Mouse (Mus musculus) layer of hippocampus, adult 2 months (tissue): ENCODE results near the gene Mbnl2. TPM values are rescaled to one million over a fixed set of nuclear protein-coding genes. Genes with fewer than 3 reads are reported as not detected.

Experiments
- DNase-seq, 2 experiments: peaks; one replicate each; pipeline ENCODE4 v3.0.0; 2022; ENCODE audit warnings: low spot score in 2 of 2
- H3K27ac ChIP-seq: fragments of 200-600 bp; 2 replicates; pipeline ENCODE4 v1.8.1; 2022
- H3K4me3 ChIP-seq: fragments of 200-600 bp; 2 replicates; pipeline ENCODE4 v1.8.1; 2022; ENCODE audit warnings: mild to moderate bottlenecking
- CTCF ChIP-seq: fragments of 200-600 bp; conservative IDR thresholded peaks from 2 replicates; pipeline ENCODE4 v1.8.1; 2022; ENCODE audit warnings: antibody characterized with exemption, mild to moderate bottlenecking, moderate library complexity
- total RNA-seq, 2 experiments: library from RNA; stranded (reverse); gene quantifications; 2 replicates each; pipeline ENCODE4 v1.2.3; 2021

Mbnl2 gene
- total RNA-seq, 2 experiments from 2014 or later: 244 to 250 TPM

DNA sequence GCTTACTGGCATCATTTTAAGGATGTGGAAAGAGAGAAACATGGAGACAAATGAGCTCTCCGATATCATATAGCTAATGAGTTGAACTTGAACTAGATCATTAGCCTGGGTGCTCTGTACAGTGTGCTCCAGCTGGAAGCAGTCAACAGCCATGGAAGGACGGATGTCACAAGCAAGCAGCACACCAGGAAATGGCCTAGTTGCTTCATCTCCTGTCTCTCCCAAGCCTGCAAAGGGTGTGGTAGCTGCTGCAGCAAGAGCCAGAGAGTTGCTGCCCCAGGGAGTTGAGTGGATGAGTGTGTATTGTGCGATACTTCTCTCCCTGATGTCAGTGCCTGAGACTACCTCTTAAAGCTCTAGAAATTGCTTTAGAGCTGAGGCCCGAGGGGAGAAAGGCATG, 104.2 kb downstream of the Mbnl2 start:
- H3K27ac ChIP-seq: no peak overlapping the region
- DNase-seq: no peak
- no peak for TF ChIP-seq CTCF
- no peak overlapping the region for H3K4me3 ChIP-seq

DNA sequence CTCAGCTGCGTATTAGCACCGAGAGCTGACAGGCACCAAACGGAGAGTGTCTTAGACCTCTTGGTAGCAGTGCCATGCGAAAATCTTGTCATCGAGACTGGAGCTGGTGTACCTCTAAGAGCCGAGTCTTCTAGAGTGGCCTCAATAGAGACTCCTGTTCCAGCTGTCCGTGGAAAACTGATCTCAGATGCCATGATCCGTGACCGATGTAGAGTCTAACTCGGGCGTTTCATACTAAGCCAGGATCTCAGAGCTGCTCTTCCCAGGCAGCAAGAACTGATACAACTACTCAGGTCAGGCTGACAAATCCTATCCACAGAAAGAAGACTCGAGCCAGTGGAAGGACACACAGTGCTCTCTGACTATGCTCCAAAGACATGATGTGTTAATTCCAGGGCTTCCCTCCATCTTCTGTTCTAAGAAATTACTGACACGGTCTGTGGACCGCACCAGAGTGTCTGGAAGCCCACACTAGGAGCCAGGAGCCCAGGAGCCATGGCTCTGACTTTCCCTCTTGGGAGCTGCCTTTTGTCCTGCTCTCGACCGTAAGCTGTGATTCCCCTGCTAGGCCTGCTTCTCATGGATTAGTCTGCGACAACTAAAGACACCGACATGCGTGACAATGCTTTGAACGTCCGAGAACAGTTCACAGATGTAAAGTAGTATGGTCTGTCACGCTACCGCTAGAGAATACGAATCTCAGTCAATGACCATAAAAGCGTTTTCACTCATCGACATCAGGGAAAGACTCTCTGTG, 106.1 kb downstream of the Mbnl2 start:
- TF ChIP-seq CTCF: no peak
- Histone ChIP-seq H3K4me3 (no peak overlapping the region), H3K27ac (no peak overlapping the region)
- no peak for DNase-seq

DNA sequence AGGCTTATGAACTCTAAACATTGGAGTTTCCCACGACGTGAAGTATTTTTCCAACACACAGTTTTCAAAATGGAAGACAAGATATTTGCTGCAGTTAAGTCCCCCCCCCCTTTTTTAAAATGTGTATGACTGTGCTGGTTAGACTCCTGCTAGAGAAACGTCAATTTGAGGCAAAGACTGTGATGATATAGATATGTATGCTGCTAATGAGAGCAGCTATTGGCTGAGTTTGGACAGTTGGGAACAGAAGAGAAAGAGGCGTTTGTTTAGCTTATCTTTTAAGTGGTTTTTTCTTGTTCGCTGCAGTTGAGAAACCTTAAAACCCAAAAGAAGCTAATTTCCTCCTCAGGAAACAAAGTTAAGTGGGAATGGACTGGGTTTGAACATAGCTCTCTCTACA, 106.7 kb downstream of the Mbnl2 start:
- TF ChIP-seq CTCF: no peak
- H3K4me3 ChIP-seq: no peak overlapping the region
- H3K27ac ChIP-seq: no peak overlapping the region
- no peak for DNase-seq

DNA sequence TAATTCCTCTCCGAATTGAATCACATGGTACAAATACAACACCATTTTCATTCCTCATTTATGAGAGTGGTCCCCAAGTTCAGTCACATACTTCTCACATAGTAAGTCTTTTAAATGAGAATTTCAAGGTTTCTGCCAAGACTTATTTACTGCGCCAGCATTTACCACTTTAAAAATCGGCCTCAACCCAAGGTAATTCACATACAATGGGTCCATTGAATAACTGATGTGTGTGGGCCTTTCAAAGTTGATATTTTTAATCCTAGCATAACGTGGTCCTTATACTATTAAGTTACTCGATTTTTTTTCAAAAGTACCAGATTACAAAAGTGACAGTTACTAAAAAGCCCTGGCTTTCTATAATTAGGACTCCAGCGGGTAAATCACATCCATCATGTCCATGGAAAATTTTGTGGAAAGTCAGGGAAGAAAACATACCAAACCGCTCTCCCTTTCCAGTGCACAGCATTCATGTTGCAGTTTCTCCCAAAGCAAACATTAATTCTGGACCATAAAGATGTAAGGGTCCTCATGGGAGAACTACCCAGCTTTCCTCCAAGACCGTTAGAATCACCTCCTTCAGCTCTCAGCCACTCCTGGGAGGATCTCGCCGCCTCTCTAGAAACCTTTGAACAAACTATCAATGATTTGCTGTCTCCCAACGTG, 107.8 kb downstream of the Mbnl2 start:
- Histone ChIP-seq H3K4me3 (no peak overlapping the region), H3K27ac (peak overlapping the region; percentile 59)
- no peak for DNase-seq
- no peak for TF ChIP-seq CTCF

DNA sequence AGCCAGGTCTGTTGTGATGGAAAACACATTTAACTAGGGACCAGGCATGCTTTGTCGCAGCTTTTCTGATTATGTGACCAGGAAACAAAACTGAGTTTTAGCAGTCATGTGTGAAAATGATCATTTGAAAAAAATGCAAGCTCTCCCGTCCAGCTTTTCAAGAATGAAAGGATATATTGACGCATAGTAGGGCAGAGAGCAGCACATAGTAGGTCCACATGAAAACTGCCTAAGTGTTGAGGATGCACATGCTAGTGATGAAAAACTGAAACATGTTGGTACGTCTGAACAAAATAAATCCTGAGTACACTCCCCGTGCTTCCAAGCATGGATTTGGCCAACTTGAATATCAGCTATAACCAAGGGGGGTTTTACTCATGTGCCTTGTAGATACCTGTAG, 109.1 kb downstream of the Mbnl2 start:
- DNase-seq: no peak
- TF ChIP-seq CTCF: no peak
- H3K4me3 ChIP-seq: no peak overlapping the region
- H3K27ac ChIP-seq: no peak overlapping the region

DNA sequence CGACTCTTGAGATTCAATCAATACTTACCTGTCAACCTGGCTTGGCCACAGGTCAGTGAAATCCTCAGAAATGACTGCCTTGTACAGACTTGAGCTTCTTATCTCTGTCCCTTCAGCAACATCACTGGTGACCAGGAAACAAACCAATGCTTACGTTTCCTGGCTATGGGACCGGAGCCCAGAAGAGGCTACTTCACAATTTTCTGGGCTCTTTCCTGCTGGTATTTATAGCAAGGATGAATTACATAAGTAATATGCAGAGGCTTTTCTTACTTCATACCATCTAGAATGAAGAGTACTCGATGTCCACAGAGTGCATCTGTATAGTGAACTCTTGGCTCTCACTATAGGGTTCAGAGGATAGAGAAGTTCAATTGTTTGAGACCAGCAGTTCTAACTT, 111.8 kb downstream of the Mbnl2 start:
- Histone ChIP-seq H3K4me3 (no peak overlapping the region), H3K27ac (peak overlapping the region; percentile 95)
- DNase-seq: no peak
- no peak for TF ChIP-seq CTCF

DNA sequence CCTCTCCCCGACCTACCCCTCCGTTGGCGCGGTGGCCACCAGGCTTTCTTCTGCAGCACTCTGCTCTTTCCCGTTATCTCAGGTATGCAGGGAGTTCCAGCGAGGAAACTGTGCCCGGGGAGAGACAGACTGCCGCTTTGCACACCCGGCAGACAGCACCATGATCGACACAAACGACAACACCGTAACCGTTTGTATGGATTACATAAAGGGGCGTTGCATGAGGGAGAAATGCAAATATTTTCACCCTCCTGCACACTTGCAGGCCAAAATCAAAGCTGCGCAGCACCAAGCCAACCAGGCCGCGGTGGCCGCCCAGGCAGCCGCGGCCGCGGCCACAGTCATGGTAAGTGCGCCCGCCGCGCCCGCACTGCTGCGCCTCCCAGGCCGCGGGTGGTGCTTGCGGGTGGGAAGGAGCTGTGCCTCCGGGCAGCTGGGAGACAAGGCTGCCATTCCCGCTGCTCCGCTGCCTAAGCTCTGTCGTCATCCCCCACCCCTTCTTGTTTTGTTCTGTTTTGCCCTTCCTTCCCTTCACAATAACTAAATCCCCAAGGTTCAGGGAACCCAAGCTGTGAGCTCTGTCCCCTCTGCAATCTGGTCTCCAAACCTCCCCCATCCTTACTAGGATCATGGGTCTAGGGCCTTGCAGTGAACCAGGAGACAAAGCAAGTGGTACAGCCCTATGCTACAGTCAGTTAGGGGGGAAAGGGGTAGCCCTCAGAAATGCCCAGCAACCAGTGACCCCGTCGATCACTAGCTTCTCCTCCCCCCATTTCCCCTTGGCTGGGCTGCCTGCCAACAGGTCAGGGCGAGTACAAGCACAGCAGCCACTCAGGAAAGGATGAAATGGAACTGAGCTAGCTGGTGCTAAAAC, 113.6 kb downstream of the Mbnl2 start:
- H3K27ac ChIP-seq: peak overlapping the region; percentile 95
- peak overlapping the region; percentile 47 for H3K4me3 ChIP-seq
- DNase-seq: peak in 1 of 2 experiments; percentile 45
- no peak; the same call in 1 of the 2 replicates for TF ChIP-seq CTCF

DNA sequence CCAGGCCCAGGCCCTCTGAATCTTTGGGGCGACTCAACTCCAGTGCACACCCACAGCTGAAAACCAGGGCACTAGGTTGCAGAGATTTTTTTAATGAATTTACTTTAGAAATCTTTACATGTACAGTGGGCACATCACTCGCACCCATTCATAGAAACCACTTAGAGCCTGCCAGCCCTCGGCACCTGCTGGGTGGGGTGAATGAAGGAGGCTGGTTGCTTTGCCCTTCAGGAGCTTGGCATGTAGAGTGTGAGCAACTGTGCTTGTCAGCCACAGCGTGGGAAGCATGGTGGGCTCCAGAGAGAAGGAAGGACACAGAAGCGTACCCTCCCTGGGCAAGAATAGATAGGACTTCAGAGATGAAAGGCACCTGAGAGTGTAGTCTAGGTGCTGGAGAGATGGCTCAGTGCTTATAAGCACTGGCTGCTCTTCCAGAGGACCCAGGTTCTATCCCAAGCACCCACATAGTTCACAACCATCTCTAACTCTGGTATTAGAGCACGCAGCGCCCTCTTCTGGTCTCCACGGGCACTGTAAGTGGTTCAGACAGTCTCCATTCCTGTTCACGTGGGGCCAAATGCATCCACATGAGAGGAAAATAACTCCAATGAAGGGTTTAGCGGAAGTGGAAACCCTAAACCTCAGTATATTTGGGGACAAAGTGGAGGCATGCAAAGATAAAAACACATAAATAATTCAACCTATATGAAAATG, 114.9 kb downstream of the Mbnl2 start:
- TF ChIP-seq CTCF: peak; percentile 64
- no peak overlapping the region for H3K4me3 ChIP-seq
- DNase-seq: no peak
- H3K27ac ChIP-seq: peak overlapping the region; percentile 8; the same call in 1 of the 2 replicates

DNA sequence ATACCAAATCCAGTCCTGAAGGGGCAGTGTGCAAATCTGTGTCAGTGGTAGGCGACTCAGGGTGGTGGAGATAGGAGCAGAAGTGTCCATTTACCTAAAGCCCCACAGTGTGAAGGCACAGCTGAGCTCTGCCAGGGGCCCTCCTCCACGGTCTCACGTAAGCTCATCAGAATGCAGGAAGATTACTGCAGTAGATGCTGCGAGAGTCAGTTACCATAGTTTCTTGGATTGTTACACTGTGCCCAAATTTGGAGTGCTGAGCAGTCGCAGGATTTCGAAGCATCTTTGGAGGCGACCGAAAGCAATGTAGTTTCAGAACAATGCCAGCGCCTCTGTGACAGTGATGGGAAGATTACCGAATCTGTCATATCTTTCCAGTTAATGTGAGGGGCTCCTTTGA, 116.2 kb downstream of the Mbnl2 start:
- peak overlapping the region; percentile 3; the same call in 1 of the 2 replicates for H3K4me3 ChIP-seq
- peak overlapping the region; percentile 86 for H3K27ac ChIP-seq
- DNase-seq: peak; percentile 36 to 83
- TF ChIP-seq CTCF: no peak

DNA sequence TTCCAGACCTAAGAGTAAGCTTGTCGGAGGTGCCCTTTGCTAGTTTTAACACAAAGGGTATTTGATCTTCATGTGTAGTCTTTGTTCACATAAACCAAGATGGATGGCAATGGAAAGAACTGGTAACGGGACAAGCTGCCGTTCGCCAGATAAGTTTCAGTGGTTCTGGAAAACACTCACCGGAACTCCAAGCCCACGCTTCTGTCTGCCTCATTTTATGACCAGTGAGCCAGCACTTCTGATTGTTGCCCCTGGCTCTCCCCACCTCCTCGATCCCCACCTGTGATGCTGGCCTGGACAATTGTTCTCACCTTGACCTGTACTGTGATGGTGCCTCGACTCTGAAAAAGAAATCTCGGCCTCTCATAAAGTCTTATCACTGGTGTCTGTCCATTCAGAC, 117.0 kb downstream of the Mbnl2 start:
- no peak for TF ChIP-seq CTCF
- H3K4me3 ChIP-seq: no peak overlapping the region
- peak overlapping the region; percentile 86 for H3K27ac ChIP-seq
- no peak for DNase-seq

DNA sequence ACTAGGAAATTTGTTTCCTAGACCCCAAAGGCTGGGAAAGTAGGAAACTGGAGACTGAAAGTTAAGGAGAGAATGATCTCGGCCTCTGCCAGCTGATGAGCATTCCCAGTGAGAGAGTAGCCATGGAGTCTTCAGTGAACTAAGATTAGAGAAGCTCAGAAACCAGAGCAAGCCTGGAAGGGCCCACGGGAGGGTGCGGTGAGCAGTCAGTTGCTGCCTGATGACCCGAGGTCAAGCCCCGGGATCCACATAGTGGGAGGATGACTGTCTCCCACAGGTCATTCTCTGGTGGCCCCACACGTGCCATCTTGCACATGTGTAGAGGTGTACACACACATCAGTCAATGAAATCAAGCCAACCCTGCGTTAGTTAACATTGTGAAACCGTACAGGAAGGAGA, 118.0 kb downstream of the Mbnl2 start:
- no peak for TF ChIP-seq CTCF
- Histone ChIP-seq H3K4me3 (no peak overlapping the region), H3K27ac (no peak overlapping the region)
- DNase-seq: no peak

DNA sequence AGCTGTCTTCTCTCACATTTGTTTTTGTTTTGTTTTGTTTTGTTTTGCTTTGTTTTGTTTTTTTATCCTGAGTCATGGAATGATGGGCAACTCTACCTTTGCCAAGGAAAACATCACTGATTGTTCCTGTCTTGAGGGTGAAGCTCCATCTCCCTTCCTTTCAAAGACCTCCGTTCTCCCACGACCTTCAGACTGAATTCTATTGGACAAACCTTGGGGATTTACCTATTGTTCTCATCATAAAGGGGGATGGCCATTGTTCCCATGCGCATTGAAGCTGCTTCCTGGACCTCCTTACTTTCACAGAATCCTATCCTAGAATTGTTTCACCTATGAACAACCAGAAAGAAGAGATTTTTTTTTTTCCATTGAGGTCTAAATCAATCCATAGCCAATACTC, 118.7 kb downstream of the Mbnl2 start:
- H3K27ac ChIP-seq: no peak overlapping the region
- no peak for TF ChIP-seq CTCF
- DNase-seq: no peak
- no peak overlapping the region for H3K4me3 ChIP-seq

DNA sequence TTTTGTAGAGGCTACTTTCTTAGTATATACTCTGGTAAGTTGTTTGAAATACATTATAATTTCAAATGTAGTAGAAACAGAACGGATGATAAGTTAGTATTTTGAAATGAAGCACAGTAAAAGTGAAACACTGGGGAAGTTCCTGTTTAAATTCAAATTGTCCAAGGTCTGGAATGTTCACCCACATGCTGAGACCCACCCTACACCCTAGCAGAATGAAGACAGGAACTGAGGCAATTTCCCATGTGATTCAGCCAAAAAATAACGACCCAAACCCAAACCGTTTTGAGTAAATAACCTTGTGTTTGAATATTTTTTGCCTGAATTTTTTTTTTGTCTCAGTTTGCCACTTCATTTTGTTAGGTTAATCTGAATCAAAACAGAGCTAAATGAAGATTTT, 119.4 kb downstream of the Mbnl2 start:
- no peak for TF ChIP-seq CTCF

More for the DNA sequence above, 119.4 kb downstream of the Mbnl2 start:
- Histone ChIP-seq H3K4me3 (no peak overlapping the region), H3K27ac (no peak overlapping the region)
- DNase-seq: no peak
